Mouse (Mus musculus): ENCODE data around the gene Gm20715.
"Not testable (repeated sequence)": the region's sequence is repeated elsewhere in the genome, so short reads cannot be mapped to it uniquely, and the experiment has no call there.

Gene Gm20715

DNA sequence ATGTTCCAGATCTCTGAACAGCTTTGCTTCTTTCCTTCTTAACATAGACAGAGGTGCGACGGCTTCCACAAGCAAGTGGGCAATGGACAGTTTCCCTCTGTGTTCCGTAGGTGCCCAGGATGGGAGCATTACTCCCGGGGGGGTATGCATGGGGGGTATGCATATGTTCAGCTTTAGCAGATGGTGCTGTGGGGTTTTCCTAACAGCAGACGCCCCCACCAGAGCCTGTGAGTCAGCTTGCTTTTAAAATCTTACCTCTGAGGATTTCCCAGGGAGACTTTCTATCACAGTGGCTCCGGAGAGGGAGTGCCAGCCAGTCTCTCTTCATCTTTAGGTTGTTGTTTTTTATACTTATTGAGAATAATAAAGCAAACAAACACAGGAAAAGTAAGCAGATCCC is 9.8 kb downstream of the Gm20715 start:
- no peak for DNase-seq (ENCODE audit: extremely low read depth, low read depth, low spot score)

DNA sequence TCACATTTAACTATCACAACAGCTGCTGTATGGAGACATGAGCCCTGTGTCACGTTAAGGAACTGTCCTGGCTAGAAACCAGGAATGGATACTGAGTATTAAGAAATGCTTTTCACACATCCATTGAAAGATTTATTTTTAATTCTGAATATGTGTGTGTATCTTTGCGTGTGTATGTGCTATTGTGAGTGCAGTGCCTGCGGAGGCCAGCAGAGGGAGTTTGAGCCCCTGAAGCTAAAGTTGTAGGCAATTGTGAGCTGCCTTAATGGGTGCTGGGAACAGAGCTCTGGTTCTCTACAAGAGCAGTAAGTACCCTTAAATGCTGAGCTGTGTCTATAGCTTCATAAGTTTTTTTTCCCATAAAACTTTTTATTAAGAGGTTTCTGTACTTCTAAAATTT is 19.3 kb downstream of the Gm20715 start:
- DNase-seq (ENCODE audit: extremely low read depth, low read depth, low spot score) = no peak

DNA sequence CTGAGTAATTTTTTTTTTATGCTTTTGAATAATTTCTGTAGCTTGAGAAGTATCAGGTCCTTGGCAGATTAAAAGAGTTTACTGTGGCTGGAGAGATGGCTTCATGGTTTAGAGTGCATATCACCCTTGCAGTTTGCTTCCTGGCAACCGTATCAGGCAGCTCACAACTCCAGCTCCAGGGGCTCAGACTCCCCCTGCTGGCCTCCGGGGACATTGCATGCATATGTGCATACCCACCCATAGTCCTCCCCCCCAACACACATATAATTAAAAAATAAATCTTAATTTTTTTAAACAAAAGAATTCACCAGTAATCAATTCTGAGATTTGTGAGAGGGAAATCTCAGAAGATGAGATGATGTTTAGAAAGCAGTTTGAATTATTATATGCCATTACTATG is 20.3 kb downstream of the Gm20715 start:
- DNase-seq (ENCODE audit: extremely low read depth, low read depth, low spot score) = no peak

DNA sequence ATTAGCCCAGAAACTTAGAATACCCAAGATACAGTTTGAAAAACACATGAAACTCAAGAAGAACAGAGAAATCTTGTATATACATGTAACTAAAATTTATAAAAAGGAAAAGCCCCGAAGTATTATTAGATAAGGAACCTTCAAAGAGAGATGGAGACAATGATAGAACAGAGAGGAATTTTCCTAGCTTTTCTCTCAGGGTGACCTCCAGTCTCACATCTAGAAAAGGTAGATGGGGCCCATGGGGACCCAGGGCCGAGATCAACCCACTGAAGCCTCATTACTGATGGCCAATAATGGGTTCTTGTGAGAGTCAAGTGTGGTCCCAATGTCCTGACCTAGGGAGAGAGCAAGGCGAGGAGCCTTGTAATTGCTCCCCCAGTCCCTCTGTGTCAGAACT is 28.3 kb downstream of the Gm20715 start, which contains the start of gene Olfr1344:
Gene Olfr1344 (plus strand): TSS at position 301 of the 400 bp plus-strand sequence.
- no peak for DNase-seq (ENCODE audit: extremely low read depth, low read depth, low spot score)

DNA sequence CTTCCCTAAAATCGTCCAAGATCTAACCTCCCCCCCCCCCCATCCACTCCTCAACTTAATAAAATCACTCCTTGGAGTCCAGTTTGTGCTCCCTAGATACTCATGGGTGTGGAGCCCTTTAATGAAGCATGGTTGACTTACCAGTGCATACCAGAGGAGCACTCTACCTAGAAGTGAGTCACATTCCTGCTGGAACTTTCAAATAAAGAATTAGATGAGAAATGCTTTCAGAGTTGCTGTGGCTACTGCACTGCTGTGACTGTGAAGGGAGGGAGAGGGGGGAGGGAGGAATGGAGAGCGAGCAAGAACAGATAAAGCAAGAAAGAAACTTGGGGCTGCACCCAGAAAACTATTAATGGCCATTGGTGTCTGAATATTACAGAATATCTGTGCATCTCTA is 31.1 kb downstream of the Gm20715 start:
- no peak for DNase-seq (ENCODE audit: extremely low read depth, low read depth, low spot score)

DNA sequence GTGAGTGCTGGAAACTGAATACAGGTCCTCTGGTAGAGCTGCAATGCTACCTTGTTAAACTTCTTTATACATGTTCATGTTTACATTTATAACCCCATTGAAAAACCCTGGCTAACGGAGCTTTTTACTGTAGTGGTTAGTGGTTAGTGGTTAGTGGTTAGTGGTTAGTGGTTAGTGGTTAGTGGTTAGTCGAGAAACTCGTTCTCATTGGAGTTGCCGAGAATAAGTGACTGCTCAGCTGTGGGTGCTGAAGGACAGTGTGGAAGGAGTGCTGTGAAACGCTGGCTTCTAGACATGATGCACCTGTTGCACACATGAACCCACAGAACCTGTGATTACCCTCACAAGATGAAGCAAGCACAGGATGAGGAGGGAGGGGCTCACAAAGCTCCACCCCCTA is 37.7 kb downstream of the Gm20715 start:
- DNase-seq (ENCODE audit: extremely low read depth, low read depth, low spot score) = no peak

DNA sequence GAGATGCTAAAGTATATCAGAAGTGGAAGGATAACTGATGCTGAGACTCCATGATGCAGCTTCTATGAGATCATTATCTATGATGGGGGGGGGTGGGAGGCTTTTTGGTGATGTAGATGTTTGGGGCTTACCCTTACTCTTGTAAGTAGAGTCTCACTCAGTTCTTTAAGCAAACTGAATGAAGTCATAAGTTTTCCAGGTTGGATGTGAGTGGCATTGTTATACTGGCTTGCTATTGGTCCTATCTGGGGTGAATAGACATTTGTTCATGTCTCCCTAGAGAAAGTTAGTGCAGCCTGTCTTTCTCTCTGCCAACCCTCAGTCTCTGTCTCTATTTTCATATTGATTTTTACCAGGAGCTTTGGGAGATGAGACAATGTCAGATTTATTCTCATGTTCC is 45.8 kb downstream of the Gm20715 start, which contains the start of gene Olfr1336:
Gene Olfr1336 (plus strand): TSS at position 301 of the 400 bp plus-strand sequence.
- no peak for DNase-seq (ENCODE audit: extremely low read depth, low read depth, low spot score)

DNA sequence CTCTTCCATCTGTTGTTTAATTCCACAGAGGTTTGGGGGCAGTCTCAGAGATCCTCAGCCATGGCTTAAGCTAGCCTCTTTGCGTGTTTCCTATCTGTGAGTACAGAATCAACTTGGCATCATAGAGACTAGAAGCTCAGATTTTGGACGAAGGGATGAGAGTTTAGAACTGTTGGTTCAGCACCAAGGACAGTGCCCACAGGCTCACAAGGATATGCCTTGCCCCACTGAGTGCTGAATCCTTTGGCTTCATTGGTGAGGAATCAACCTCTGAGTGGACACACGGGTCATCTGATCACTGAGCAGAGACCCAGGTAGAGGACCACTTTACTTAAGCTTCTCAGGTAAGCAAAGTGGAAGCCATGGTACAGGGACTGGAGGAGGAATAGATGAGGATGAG is 46.3 kb downstream of the Gm20715 start:
- DNase-seq (ENCODE audit: extremely low read depth, low read depth, low spot score) = no peak

DNA sequence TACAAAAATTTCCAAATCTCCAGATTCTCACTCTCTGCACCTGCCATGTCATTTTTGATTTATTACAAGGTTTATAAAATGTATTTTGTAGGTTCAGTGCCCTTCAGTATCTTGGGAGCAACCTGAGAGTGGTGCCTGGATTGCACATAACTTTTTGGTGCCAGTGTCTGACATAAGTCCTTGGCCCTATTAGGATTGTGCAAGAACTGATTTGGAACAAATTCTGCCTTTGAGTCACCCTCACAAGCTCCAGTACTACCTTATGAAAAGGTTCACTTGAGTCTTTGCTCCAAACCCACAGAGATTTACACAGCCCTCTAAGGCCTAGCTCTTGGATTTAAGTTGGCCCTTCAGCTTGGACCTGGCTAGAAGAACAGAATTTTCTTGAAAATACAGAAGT is 56.9 kb downstream of the Gm20715 start, which contains the start of gene Olfr1346:
Gene Olfr1346 (plus strand): TSS at position 151 of the 400 bp plus-strand sequence.
- no peak for DNase-seq (ENCODE audit: extremely low read depth, low read depth, low spot score)

DNA sequence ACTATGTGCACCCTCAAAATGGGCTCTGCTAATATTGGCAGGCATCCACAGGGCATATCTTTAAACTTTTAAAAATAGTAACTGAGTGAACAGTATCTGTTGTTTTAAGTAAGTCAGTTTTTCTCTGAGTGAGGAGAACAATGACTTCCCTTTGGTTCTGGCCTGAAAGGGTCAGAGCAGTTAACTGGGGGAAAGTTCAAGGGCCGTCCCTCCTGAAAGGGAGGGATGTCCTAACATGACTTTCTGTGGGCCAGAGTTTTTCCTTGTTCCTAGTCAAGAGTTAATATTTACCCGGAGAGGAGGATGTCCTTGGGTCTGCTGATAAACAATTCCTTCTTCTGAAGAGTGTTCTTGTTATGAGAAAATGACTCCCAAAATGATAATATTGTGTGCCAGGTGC is 67.6 kb downstream of the Gm20715 start:
- DNase-seq (ENCODE audit: extremely low read depth, low read depth, low spot score) = not testable (repeated sequence)

DNA sequence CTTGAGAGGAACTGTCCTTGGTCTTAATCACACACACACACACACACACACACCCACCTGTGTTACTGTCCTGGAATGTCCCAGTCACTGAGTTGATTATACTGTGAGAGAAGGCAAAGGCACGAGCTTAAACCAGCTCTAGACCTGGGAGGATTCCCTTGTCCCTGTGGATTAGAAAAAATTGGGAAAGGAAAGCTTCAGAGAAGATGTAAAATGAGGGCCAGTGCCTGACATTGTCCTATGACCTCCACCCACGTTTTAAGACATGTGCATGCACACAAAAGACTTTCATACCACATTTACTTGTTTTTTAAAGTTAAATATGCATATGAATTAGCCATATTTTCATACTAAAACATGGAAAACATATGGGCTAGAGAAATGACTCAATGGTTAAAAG is 76.8 kb downstream of the Gm20715 start, which contains the start of gene Olfr5:
Gene Olfr5 (minus strand): TSS at position 101 of the 400 bp plus-strand sequence.
- DNase-seq (ENCODE audit: extremely low read depth, low read depth, low spot score) = no peak
